Mouse (Mus musculus): ENCODE measurements around the gene Suclg2. TPM values are rescaled to one million over a fixed set of nuclear protein-coding genes. Genes with fewer than 3 reads are reported as not detected.

Gene Suclg2
- polyA plus RNA-seq (2012; rRNA removed) (14.7 and 21.1 TPM in 2 replicates), polyA plus RNA-seq (2014; fragmentation: Nextera tagmentation; extraction: Ambion mirVana) (33.8 and 36.5 TPM in 2 replicates)

DNA sequence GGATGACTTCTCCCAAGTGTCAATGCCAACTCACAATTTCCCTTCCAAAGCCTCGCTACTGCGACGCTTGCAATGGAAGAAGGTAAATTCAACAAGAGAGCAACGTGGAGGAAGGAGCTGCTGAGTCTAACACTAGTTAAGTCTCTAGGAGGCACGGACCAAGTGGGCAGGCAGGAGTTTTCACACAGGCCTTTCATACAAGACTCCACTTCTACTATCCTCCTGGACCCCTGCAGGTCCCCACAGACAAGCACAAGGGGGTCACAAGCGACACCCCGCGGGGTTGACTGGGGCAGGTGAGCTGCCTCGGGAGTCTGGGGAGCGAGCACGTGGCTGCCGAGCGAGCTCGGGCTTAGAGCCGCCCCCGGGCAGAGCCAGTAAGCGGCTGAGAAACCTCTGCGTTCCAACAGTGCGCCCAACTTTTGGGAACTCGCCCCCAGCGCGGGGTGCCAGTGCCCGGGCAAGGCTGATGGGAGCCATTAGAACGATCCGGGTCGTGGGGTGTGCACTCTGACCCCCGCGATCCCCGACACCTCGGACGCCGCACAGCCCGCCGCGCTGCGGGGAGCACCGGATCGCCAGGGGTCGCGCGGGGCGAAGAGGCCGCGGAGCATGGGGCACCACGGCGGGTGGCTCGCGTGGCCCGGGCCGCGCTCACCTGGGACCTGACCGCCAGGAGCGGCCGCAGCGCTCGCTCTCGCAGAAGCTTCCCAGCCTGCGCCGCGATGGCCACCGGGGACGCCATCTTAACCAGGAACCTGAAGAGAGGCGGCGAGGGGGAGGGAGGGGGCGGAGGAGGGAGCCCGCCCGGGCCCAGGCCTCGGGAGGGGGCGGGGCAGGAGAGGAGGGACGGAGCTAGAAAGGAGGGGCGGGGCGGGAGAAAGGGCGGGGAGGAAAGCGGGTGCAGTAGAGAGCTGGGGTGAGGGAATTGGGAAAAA is at the start of gene Suclg2:
TSS of gene Suclg2 (minus strand) at position 770 of the 938 bp plus-strand sequence.
- ATAC-seq (ENCODE audit: insufficient read depth) (peak; percentile 94), DNase-seq (ENCODE audit: low read depth in 3 of 3, low spot score in 3 of 3) (peak; percentile 70 to 75 (median 70))
- Histone ChIP-seq H3K9me3 (ENCODE audit: control insufficient read depth, low read length) (no peaks in the 10 kb centered on the region), H3K4me1 (replicated peaks; ENCODE audit: control insufficient read depth in 2 of 2, insufficient read depth in 2 of 2, low read length in 1 of 2) (peaks cover 7 to 20% of the 10 kb centered on the region in 2 experiments), H3K4me2 (ENCODE audit: low read depth) (peak within 1 kb of the TSS; percentile 76), H3K4me3 (ENCODE audit: insufficient read depth in 1 of 2, low read depth in 2 of 2, low read length in 2 of 2) (peak within 1 kb of the TSS; percentile 82 to 94), H3K27ac (peak within 1 kb of the TSS; percentile 41), H3K27me3 (ENCODE audit: control insufficient read depth, insufficient read depth, low read length) (no peaks in the 10 kb centered on the region), H3K36me3 (replicated peaks; ENCODE audit: control insufficient read depth, insufficient read depth, low read depth) (no peaks in the 10 kb centered on the region), H3K9ac (replicated peaks) (peak within 1 kb of the TSS; percentile 81)
- whole genome bisulfite sequencing (ENCODE audit: insufficient replicate concordance): under 1% methylated on average over 70 of the region's 74 CpGs
- TF ChIP-seq CTCF (IDR thresholded peaks at IDR 0.05; ENCODE audit: low read depth): no peak
- TF ChIP-seq EP300 (IDR thresholded peaks at IDR 0.05; ENCODE audit: low read depth): no peak

- H3K36me3 ChIP-seq (replicated peaks; ENCODE audit: control insufficient read depth, insufficient read depth, low read depth): no peaks in the 10 kb centered on the region
- no peak for ATAC-seq (ENCODE audit: insufficient read depth)
- no peaks in the 10 kb centered on the region for H3K27me3 ChIP-seq (ENCODE audit: control insufficient read depth, insufficient read depth, low read length)
- no peak for TF ChIP-seq EP300 (IDR thresholded peaks at IDR 0.05; ENCODE audit: low read depth)
- TF ChIP-seq CTCF (IDR thresholded peaks at IDR 0.05; ENCODE audit: low read depth): no peak
- H3K9me3 ChIP-seq (ENCODE audit: control insufficient read depth, low read length): no peaks in the 10 kb centered on the region
- H3K4me1 ChIP-seq (replicated peaks; ENCODE audit: control insufficient read depth in 2 of 2, insufficient read depth in 2 of 2, low read length in 1 of 2): no peaks in the 10 kb centered on the region
- H3K9ac ChIP-seq (replicated peaks): no peak overlapping the region
- no peak for DNase-seq (ENCODE audit: low read depth in 3 of 3, low spot score in 3 of 3)
- 52% methylated on average over 4 of the region's 4 CpGs for WGBS (ENCODE audit: insufficient replicate concordance)
- no peak overlapping the region for H3K4me2 ChIP-seq (ENCODE audit: low read depth)
- no peak overlapping the region for H3K4me3 ChIP-seq (ENCODE audit: insufficient read depth in 1 of 2, low read depth in 2 of 2, low read length in 2 of 2)
- H3K27ac ChIP-seq: no peak overlapping the region
These were observed 48.0 kb upstream of the Suclg2 start for GRCm38 (mm10) chr6:95766566-95766965.

DNA sequence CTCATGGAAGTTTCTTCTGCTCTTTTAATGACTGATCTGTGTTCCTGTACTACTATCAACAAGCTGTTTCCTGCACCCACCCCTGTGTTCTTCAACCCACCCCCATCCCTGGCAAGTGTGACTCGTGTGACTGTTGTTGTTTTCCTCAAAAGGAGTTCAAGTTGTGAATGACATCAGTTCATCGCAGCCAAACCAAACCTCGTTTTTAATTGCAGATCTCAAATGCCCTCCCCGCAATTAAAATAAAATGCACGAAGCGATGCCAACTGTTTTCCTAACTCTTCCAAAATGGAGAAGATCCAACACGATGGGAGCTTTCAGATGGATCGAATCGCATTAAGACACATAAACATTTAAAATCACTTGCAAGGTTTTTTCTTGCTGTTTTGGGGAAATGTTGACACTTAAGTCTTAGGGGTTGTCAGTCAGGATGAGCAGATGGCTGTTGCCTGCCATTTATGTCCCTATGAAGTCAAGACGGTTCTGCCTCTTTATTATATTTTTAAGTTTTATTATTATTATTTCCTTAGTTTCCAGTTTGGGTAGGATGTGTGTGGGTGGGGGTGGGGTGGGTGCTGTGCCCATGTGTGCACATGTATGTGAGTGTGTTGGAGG is 41.1 kb upstream of the Suclg2 start:
- Histone ChIP-seq H3K36me3 (replicated peaks; ENCODE audit: control insufficient read depth, insufficient read depth, low read depth) (no peaks in the 10 kb centered on the region), H3K4me1 (replicated peaks; ENCODE audit: control insufficient read depth in 2 of 2, insufficient read depth in 2 of 2, low read length in 1 of 2) (no peaks in the 10 kb centered on the region), H3K9me3 (ENCODE audit: control insufficient read depth, low read length) (no peaks in the 10 kb centered on the region), H3K27ac (no peak overlapping the region), H3K9ac (replicated peaks) (no peak overlapping the region), H3K4me2 (ENCODE audit: low read depth) (no peak overlapping the region), H3K27me3 (ENCODE audit: control insufficient read depth, insufficient read depth, low read length) (no peaks in the 10 kb centered on the region), H3K4me3 (ENCODE audit: insufficient read depth in 1 of 2, low read depth in 2 of 2, low read length in 2 of 2) (no peak overlapping the region)
- TF ChIP-seq EP300 (IDR thresholded peaks at IDR 0.05; ENCODE audit: low read depth): no peak
- TF ChIP-seq CTCF (IDR thresholded peaks at IDR 0.05; ENCODE audit: low read depth): no peak
- DNase-seq (ENCODE audit: low read depth in 3 of 3, low spot score in 3 of 3): no peak
- no peak for ATAC-seq (ENCODE audit: insufficient read depth)
- WGBS (ENCODE audit: insufficient replicate concordance): 64% methylated on average over 10 of the region's 10 CpGs

GRCm38 (mm10) chr6:95742378-95742777 is 23.8 kb upstream of the Suclg2 start:
- DNase-seq (ENCODE audit: low read depth in 3 of 3, low spot score in 3 of 3) (no peak), ATAC-seq (ENCODE audit: insufficient read depth) (no peak)
- no peaks in the 10 kb centered on the region for H3K9me3 ChIP-seq (ENCODE audit: control insufficient read depth, low read length)
- no peak overlapping the region for H3K4me3 ChIP-seq (ENCODE audit: insufficient read depth in 1 of 2, low read depth in 2 of 2, low read length in 2 of 2)
- no peaks in the 10 kb centered on the region for H3K27me3 ChIP-seq (ENCODE audit: control insufficient read depth, insufficient read depth, low read length)
- H3K27ac ChIP-seq: no peak overlapping the region
- H3K4me1 ChIP-seq (replicated peaks; ENCODE audit: control insufficient read depth in 2 of 2, insufficient read depth in 2 of 2, low read length in 1 of 2): no peaks in the 10 kb centered on the region
- no peak for TF ChIP-seq CTCF (IDR thresholded peaks at IDR 0.05; ENCODE audit: low read depth)
- TF ChIP-seq EP300 (IDR thresholded peaks at IDR 0.05; ENCODE audit: low read depth): no peak
- no peak overlapping the region for H3K4me2 ChIP-seq (ENCODE audit: low read depth)
- 50% methylated on average over 4 of the region's 4 CpGs for WGBS (ENCODE audit: insufficient replicate concordance)
- no peaks in the 10 kb centered on the region for H3K36me3 ChIP-seq (replicated peaks; ENCODE audit: control insufficient read depth, insufficient read depth, low read depth)
- no peak overlapping the region for H3K9ac ChIP-seq (replicated peaks)

Data from liver, embryonic 14.5 days (tissue).